Comparison of ENCODE assay signal across 10 mouse cellular contexts in genomic region chr7:30556894-30557536, GRCm38 (mm10). TPM values are rescaled to one million over a fixed set of nuclear protein-coding genes. Genes with fewer than 3 reads are reported as not detected.
A peak's percentile ranks its signal among the peaks of the same experiment; 100 is the strongest.
DNase-seq lines count a peak whose midpoint lies in the region; ATAC-seq lines count a peak whose summit lies in the region.
"Had no signal": no experiment of that assay in that cellular context is flagged by ENCODE, and none has a peak within 500 bp of the region (broad histone marks: within the 10 kb centered on the region; RNA-seq: fewer than 3 reads in every experiment).

No protein-coding gene starts in this region.

- H3K4me3 ChIP-seq in hindbrain, embryonic 10.5 days = peak overlapping the region; percentile 11; the same call in 1 of the 2 replicates
- H3K4me3 ChIP-seq in hindbrain, embryonic 16.5 days (ENCODE audit: low read length) = no peak overlapping the region
- H3K4me3 ChIP-seq in limb, embryonic 10.5 days = 0 out of 2 replicates have a peak overlapping the region, but pooled peaks have one; percentile 9

- H3K9me3 ChIP-seq in hindbrain, embryonic 10.5 days = no peaks in the 10 kb centered on the region
- H3K9me3 ChIP-seq in hindbrain, embryonic 16.5 days (ENCODE audit: control insufficient read depth, low read length) = no peaks in the 10 kb centered on the region
- no peaks in the 10 kb centered on the region for H3K9me3 ChIP-seq in limb, embryonic 10.5 days (replicated peaks)

- H3K27ac ChIP-seq in hindbrain, embryonic 10.5 days = no peak overlapping the region
- no peak overlapping the region for H3K27ac ChIP-seq in hindbrain, embryonic 16.5 days (ENCODE audit: low read depth, low read length)
- no peak overlapping the region for H3K27ac ChIP-seq in limb, embryonic 10.5 days

- H3K9ac ChIP-seq in hindbrain, embryonic 16.5 days (ENCODE audit: low read depth, low read length) = no peak overlapping the region

- H3K36me3 ChIP-seq in hindbrain, embryonic 10.5 days = peaks cover 46% of the 10 kb centered on the region
- peaks cover 23% of the 10 kb centered on the region for H3K36me3 ChIP-seq in hindbrain, embryonic 16.5 days (ENCODE audit: control insufficient read depth, insufficient read depth, low read length)
- H3K36me3 ChIP-seq in limb, embryonic 10.5 days = peaks cover 47% of the 10 kb centered on the region

- no peak for DNase-seq in hindbrain, embryonic 10.5 days (ENCODE audit: low spot score)
- DNase-seq in 3T3-L1 (ENCODE audit: low read depth, low spot score) (peak; percentile 55), ES-CJ7 (ENCODE audit: low read depth, low spot score) (peak; percentile 48)
- DNase-seq in limb, embryonic 10.5 days (ENCODE audit: low spot score) = no peak
- no peak for DNase-seq in urinary bladder, postnatal 10 days (ENCODE audit: low spot score)
- DNase-seq in layer of hippocampus, postnatal 25 days (ENCODE audit: extremely low spot score in 1 of 2, low spot score in 1 of 2) = no peak
- DNase-seq: kidney, adult 11 months; right cerebral cortex, postnatal 4 days had no signal

- 92% methylated on average over 18 of the region's 18 CpGs for WGBS in hindbrain, embryonic 10.5 days
- WGBS in hindbrain, embryonic 16.5 days = 94% methylated on average over 18 of the region's 18 CpGs
- 94% methylated on average over 18 of the region's 18 CpGs for WGBS in limb, embryonic 10.5 days

- no peak for ATAC-seq in hindbrain, embryonic 16.5 days
- no peak for ATAC-seq in megakaryocyte, adult 5-6 weeks (ENCODE audit: poor library complexity, severe bottlenecking)

- H3K4me2 ChIP-seq in hindbrain, embryonic 16.5 days (ENCODE audit: low read length) = no peak overlapping the region

- peaks cover 39% of the 10 kb centered on the region for H3K4me1 ChIP-seq in hindbrain, embryonic 10.5 days (replicated peaks)
- H3K4me1 ChIP-seq in hindbrain, embryonic 16.5 days (ENCODE audit: control insufficient read depth, insufficient read depth, low read depth, low read length) = peaks cover 31% of the 10 kb centered on the region
- peaks cover 44% of the 10 kb centered on the region for H3K4me1 ChIP-seq in limb, embryonic 10.5 days

- peaks cover 6% of the 10 kb centered on the region; the same call in 1 of the 2 replicates for H3K27me3 ChIP-seq in hindbrain, embryonic 10.5 days (ENCODE audit: insufficient read depth, poor library complexity, severe bottlenecking)
- H3K27me3 ChIP-seq in hindbrain, embryonic 16.5 days (replicated peaks; ENCODE audit: control insufficient read depth, insufficient read depth, low read length) = no peaks in the 10 kb centered on the region
- H3K27me3 ChIP-seq in limb, embryonic 10.5 days (ENCODE audit: low read depth, poor library complexity, severe bottlenecking) = no peaks in the 10 kb centered on the region

RNA-seq across cellular contexts. Expression of gene Lin37, which starts 2.6 kb away (rescaled TPM):
- 47.6 and 50.2 TPM in 2 replicates for polyA plus RNA-seq in hindbrain, embryonic 10.5 days (2016; fragmentation: Nextera tagmentation; extraction: Ambion mirVana)
- polyA plus RNA-seq in hindbrain, embryonic 16.5 days (2015; fragmentation: Nextera tagmentation; extraction: Ambion mirVana) = 51.0 and 58.7 TPM in 2 replicates
- 42.5 and 45.6 TPM in 2 replicates for polyA plus RNA-seq in limb, embryonic 10.5 days (2016; fragmentation: Nextera tagmentation; extraction: Ambion mirVana)
- total RNA-seq in megakaryocyte, adult 5-6 weeks (2015) = 54.7 and 64.1 TPM in 2 replicates
- 13.0 and 22.4 TPM in 2 replicates for total RNA-seq in megakaryocyte, adult 5-6 weeks (2017)
- total RNA-seq in layer of hippocampus, postnatal 25 days (2021) = 10 to 100 TPM; 36.8 to 44.9 TPM

RNA-seq across cellular contexts. Expression of gene Proser3, which starts 4.9 kb away (rescaled TPM):
- polyA plus RNA-seq in hindbrain, embryonic 10.5 days (2016; fragmentation: Nextera tagmentation; extraction: Ambion mirVana) = 13.8 and 15.1 TPM in 2 replicates
- polyA plus RNA-seq in hindbrain, embryonic 16.5 days (2015; fragmentation: Nextera tagmentation; extraction: Ambion mirVana) = 6.8 and 7.5 TPM in 2 replicates
- 17.8 and 21.6 TPM in 2 replicates for polyA plus RNA-seq in limb, embryonic 10.5 days (2016; fragmentation: Nextera tagmentation; extraction: Ambion mirVana)
- total RNA-seq in megakaryocyte, adult 5-6 weeks (2015) = 3.6 and 6.6 TPM in 2 replicates
- total RNA-seq in megakaryocyte, adult 5-6 weeks (2017) = 2.4 and 2.6 TPM in 2 replicates
- 1 to 10 TPM; 3.5 to 3.6 TPM for total RNA-seq in layer of hippocampus, postnatal 25 days (2021)

RNA-seq across cellular contexts. Expression of gene Hspb6, which starts 5.0 kb away (rescaled TPM):
- polyA plus RNA-seq in hindbrain, embryonic 10.5 days (2016; fragmentation: Nextera tagmentation; extraction: Ambion mirVana) = 4.1 and 5.3 TPM in 2 replicates
- 14.2 TPM in 2 replicates for polyA plus RNA-seq in hindbrain, embryonic 16.5 days (2015; fragmentation: Nextera tagmentation; extraction: Ambion mirVana)
- 4.7 and 7.0 TPM in 2 replicates for polyA plus RNA-seq in limb, embryonic 10.5 days (2016; fragmentation: Nextera tagmentation; extraction: Ambion mirVana)
- 10.7 and 11.0 TPM in 2 replicates for total RNA-seq in megakaryocyte, adult 5-6 weeks (2015)
- total RNA-seq in megakaryocyte, adult 5-6 weeks (2017) = 3.8 and 5.2 TPM in 2 replicates
- 1 to 10 TPM; 3.4 to 4.3 TPM for total RNA-seq in layer of hippocampus, postnatal 25 days (2021)

RNA-seq across cellular contexts. Expression of gene U2af1l4, which starts 6.1 kb away (rescaled TPM):
- 96.0 and 106 TPM in 2 replicates for polyA plus RNA-seq in hindbrain, embryonic 10.5 days (2016; fragmentation: Nextera tagmentation; extraction: Ambion mirVana)
- 86.8 and 96.9 TPM in 2 replicates for polyA plus RNA-seq in hindbrain, embryonic 16.5 days (2015; fragmentation: Nextera tagmentation; extraction: Ambion mirVana)
- polyA plus RNA-seq in limb, embryonic 10.5 days (2016; fragmentation: Nextera tagmentation; extraction: Ambion mirVana) = 92.5 and 100 TPM in 2 replicates
- 15.2 and 19.6 TPM in 2 replicates for total RNA-seq in megakaryocyte, adult 5-6 weeks (2015)
- total RNA-seq in megakaryocyte, adult 5-6 weeks (2017) = 63.3 and 69.7 TPM in 2 replicates
- 10 to 100 TPM; 69.8 to 72.5 TPM for total RNA-seq in layer of hippocampus, postnatal 25 days (2021)

RNA-seq across cellular contexts. Expression of gene Gm49396, which starts 6.1 kb away (rescaled TPM):
- 16.4 and 16.9 TPM in 2 replicates for polyA plus RNA-seq in hindbrain, embryonic 10.5 days (2016; fragmentation: Nextera tagmentation; extraction: Ambion mirVana)
- polyA plus RNA-seq in hindbrain, embryonic 16.5 days (2015; fragmentation: Nextera tagmentation; extraction: Ambion mirVana) = 13.7 and 17.4 TPM in 2 replicates
- polyA plus RNA-seq in limb, embryonic 10.5 days (2016; fragmentation: Nextera tagmentation; extraction: Ambion mirVana) = 13.4 and 15.3 TPM in 2 replicates
- 1.0 and 2.1 TPM in 2 replicates for total RNA-seq in megakaryocyte, adult 5-6 weeks (2015)
- 3.6 and 3.8 TPM in 2 replicates for total RNA-seq in megakaryocyte, adult 5-6 weeks (2017)
- 1 to 10 TPM; 6.8 to 8.8 TPM for total RNA-seq in layer of hippocampus, postnatal 25 days (2021)

Comparison
In these comparisons a context has a peak if more than half of its experiments do, and no peak if none do; other contexts are left out.
1. DNase-seq: peak in 3T3-L1 (single experiment) and ES-CJ7 (single experiment); none in hindbrain, embryonic 10.5 days (single experiment), limb, embryonic 10.5 days (single experiment), urinary bladder, postnatal 10 days (single experiment) and layer of hippocampus, postnatal 25 days (0 of 2).